ENCODE assay signal across 9 mouse cellular contexts in genomic region chr7:125553653-125554428, GRCm38 (mm10). TPM values are rescaled to one million over a fixed set of nuclear protein-coding genes. Genes with fewer than 3 reads are reported as not detected.
DNase-seq lines count a peak whose midpoint lies in the region; ATAC-seq and TF ChIP-seq lines count a peak whose summit lies in the region.
"Had no signal": no experiment of that assay in that cellular context is flagged by ENCODE, and none has a peak within 500 bp of the region (broad histone marks: within the 10 kb centered on the region; RNA-seq: fewer than 3 reads in every experiment).

No protein-coding gene starts in this region.

- H3K27ac ChIP-seq in spleen, adult 2 months (ENCODE audit: insufficient read depth, low read length), result peak overlapping the region; percentile 87
- H3K27ac ChIP-seq in stomach, embryonic 16.5 days (ENCODE audit: low read length), result no peak overlapping the region

- 58% methylated on average over 13 of the region's 13 CpGs for WGBS in spleen, adult 2 months
- WGBS in stomach, embryonic 16.5 days, result 84% methylated on average over 13 of the region's 13 CpGs

- no peak for TF ChIP-seq POLR2A in spleen, adult 2 months (IDR thresholded peaks at IDR 0.05; ENCODE audit: low read depth, low read length)

- H3K4me1 ChIP-seq in spleen, adult 2 months (ENCODE audit: control insufficient read depth, insufficient read depth, insufficient read length), result peaks cover 42% of the 10 kb centered on the region; the same call in 1 of the 2 replicates
- H3K4me1 ChIP-seq in stomach, embryonic 16.5 days (ENCODE audit: control insufficient read depth, insufficient read depth, low read length), result peaks cover 23% of the 10 kb centered on the region

- H3K4me2 ChIP-seq in stomach, embryonic 16.5 days (ENCODE audit: low read depth, low read length), result peak overlapping the region; percentile 88

- H3K9ac ChIP-seq in stomach, embryonic 16.5 days (ENCODE audit: low read length), result peak overlapping the region; percentile 32; the same call in 1 of the 2 replicates

- no peaks in the 10 kb centered on the region for H3K36me3 ChIP-seq in spleen, adult 2 months (ENCODE audit: control insufficient read depth, insufficient read depth, low read length)
- H3K36me3 ChIP-seq in stomach, embryonic 16.5 days (ENCODE audit: control insufficient read depth, insufficient read depth, low read length), result no peaks in the 10 kb centered on the region

- H3K9me3 ChIP-seq in stomach, embryonic 16.5 days (replicated peaks; ENCODE audit: control insufficient read depth, low read length), result no peaks in the 10 kb centered on the region

- intact Hi-C loops in heart, postnatal 25 days (cut with DNase I), result loop anchor here (2.0 kb wide), 1 partner anchor 61 kb away; no protein-coding TSS in a partner anchor

- no peak for ATAC-seq in stomach, embryonic 16.5 days (ENCODE audit: insufficient read depth, low FRiP score)
- ATAC-seq: Patski had no signal

- H3K4me3 ChIP-seq in spleen, adult 2 months (ENCODE audit: extremely low read depth, insufficient read depth, insufficient read length), result peak overlapping the region; percentile 95
- H3K4me3 ChIP-seq in stomach, embryonic 16.5 days (replicated peaks; ENCODE audit: low read length), result peak overlapping the region; percentile 70; the same call in 1 of the 2 replicates

- peak; percentile 5 for DNase-seq in heart, postnatal 4 days
- no peak for DNase-seq in heart, postnatal 25 days (ENCODE audit: low spot score)
- no peak for DNase-seq in spleen, adult 2 months (ENCODE audit: low read depth in 1 of 2, low spot score in 2 of 2)
- no peak for DNase-seq in spleen, adult 18-20 months
- peak; percentile 58 for DNase-seq in induced T-regulatory cell, adult 2 months (ENCODE audit: low read depth)
- no peak for DNase-seq in urinary bladder, postnatal 10 days (ENCODE audit: low spot score)
- DNase-seq: cerebellum, adult 11 months had no signal

- TF ChIP-seq CTCF in spleen, adult 2 months (IDR thresholded peaks at IDR 0.05; ENCODE audit: extremely low read depth, insufficient read depth, insufficient read length, insufficient replicate concordance), result no peak

- H3K27me3 ChIP-seq in spleen, adult 2 months (ENCODE audit: control insufficient read depth, insufficient read depth, low read length), result no peaks in the 10 kb centered on the region
- no peaks in the 10 kb centered on the region for H3K27me3 ChIP-seq in stomach, embryonic 16.5 days (ENCODE audit: control insufficient read depth, insufficient read depth, low read length)
- H3K27me3 ChIP-seq: Patski had no signal

RNA-seq across cellular contexts. Expression of gene Il4ra, which starts 1.9 kb away (rescaled TPM):
- total RNA-seq in heart, postnatal 4 days (2021), result 10 to 100 TPM; 22.2 to 23.7 TPM
- 10 to 100 TPM; 13.3 to 18.6 TPM for total RNA-seq in heart, postnatal 25 days (2021)
- 83.4 and 91.5 TPM in 2 replicates for polyA plus RNA-seq in spleen, adult 2 months (2012; rRNA removed)
- polyA plus RNA-seq in stomach, embryonic 16.5 days (2015; fragmentation: Nextera tagmentation; extraction: Ambion mirVana), result 12.3 and 13.8 TPM in 2 replicates

RNA-seq across cellular contexts. Expression of gene Il21r, which starts 49.4 kb away (rescaled TPM):
- under 1 TPM; 0.50 to 0.69 TPM for total RNA-seq in heart, postnatal 4 days (2021)
- total RNA-seq in heart, postnatal 25 days (2021), result under 1 TPM; 0.29 to 0.67 TPM
- polyA plus RNA-seq in spleen, adult 2 months (2012; rRNA removed), result 138 and 180 TPM in 2 replicates
- 0.45 and 0.70 TPM in 2 replicates for polyA plus RNA-seq in stomach, embryonic 16.5 days (2015; fragmentation: Nextera tagmentation; extraction: Ambion mirVana)
- polyA plus RNA-seq: Patski had no signal

Comparison
In these comparisons a context has a peak if more than half of its experiments do, and no peak if none do; other contexts are left out.
1. DNase-seq: peak in heart, postnatal 4 days (single experiment) and induced T-regulatory cell, adult 2 months (single experiment); none in heart, postnatal 25 days (single experiment), spleen, adult 2 months (0 of 2), spleen, adult 18-20 months (0 of 2) and urinary bladder, postnatal 10 days (single experiment).